Mouse (Mus musculus) neural tube, embryonic 14.5 days (tissue): ENCODE results near the gene Cep152. TPM values are rescaled to one million over a fixed set of nuclear protein-coding genes. Genes with fewer than 3 reads are reported as not detected.

Source experiments
- ATAC-seq: fragments of 200-750 bp; cut with Nextera tagmentation; 2 replicates; pipeline ENCODE4 v1.8.0; 2017; ENCODE audit warnings: low read depth, mild to moderate bottlenecking, moderate TSS enrichment, moderate library complexity
- H3K27ac ChIP-seq: fragments of 300-500 bp; sonication (generic); 2 replicates; pipeline ENCODE4 v1.5.1; 2014; ENCODE audit warnings: low read depth, mild to moderate bottlenecking, control low read depth, low read length, moderate library complexity, mixed read lengths
- H3K27me3 ChIP-seq: fragments of 300-500 bp; sonication (generic); 2 replicates; pipeline ENCODE4 v1.6.1; 2014; ENCODE audit warnings: low read length; ENCODE audit not compliant: control insufficient read depth, insufficient read depth
- H3K36me3 ChIP-seq: fragments of 300-500 bp; sonication (generic); 2 replicates; pipeline ENCODE4 v1.6.1; 2014; ENCODE audit warnings: low read length, mixed read lengths; ENCODE audit not compliant: control insufficient read depth, insufficient read depth
- H3K4me1 ChIP-seq: fragments of 300-500 bp; sonication (generic); 2 replicates; pipeline ENCODE4 v1.6.1; 2014; ENCODE audit warnings: low read length; ENCODE audit not compliant: control insufficient read depth, insufficient read depth
- H3K4me2 ChIP-seq: fragments of 300-500 bp; sonication (generic); 2 replicates; pipeline ENCODE4 v1.6.1; 2014; ENCODE audit warnings: mild to moderate bottlenecking, low read depth, low read length, control low read depth
- H3K4me3 ChIP-seq: fragments of 300-500 bp; sonication (generic); 2 replicates; pipeline ENCODE4 v1.5.1; 2014; ENCODE audit warnings: low read depth, low read length, control low read depth, mixed read lengths
- H3K9ac ChIP-seq: fragments of 300-500 bp; sonication (generic); replicated peaks from 2 replicates; pipeline ENCODE4 v1.6.1; 2014; ENCODE audit warnings: low read depth, mild to moderate bottlenecking, control low read depth, low read length, mixed read lengths
- H3K9me3 ChIP-seq: fragments of 300-500 bp; sonication (generic); 2 replicates; pipeline ENCODE4 v1.6.1; 2016; ENCODE audit warnings: low read length; ENCODE audit not compliant: control insufficient read depth
- WGBS: fragments of 180-500 bp; shearing (Covaris S2); extraction: QIAGEN DNeasy Blood & Tissue Kit; methylation state at CpG from one replicate; pipeline ENCODE4 v1.1.7; 2014; 5-methylcytosine and 5-hydroxymethylcytosine counted together
- polyA plus RNA-seq: library from polyadenylated mRNA; unstranded; fragments of >200 nt; fragmentation: Nextera tagmentation; extraction: Ambion mirVana; gene quantifications from 2 replicates; pipeline ENCODE4 v1.2.1, GENCODE M21; 2014

Cep152 gene
- polyA plus RNA-seq, 1 experiment from 2014 or later: 3.0 TPM

GRCm38 (mm10) chr2:125615440-125615839, 9.5 kb downstream of the Cep152 start:
- peaks cover 8% of the 10 kb centered on the region; the same call in 1 of the 2 replicates for H3K36me3 ChIP-seq
- H3K27ac ChIP-seq: no peak overlapping the region
- 95% methylated on average over 7 of the region's 7 CpGs for WGBS
- no peak overlapping the region for H3K4me3 ChIP-seq
- H3K27me3 ChIP-seq: no peaks in the 10 kb centered on the region
- no peak overlapping the region for H3K9ac ChIP-seq
- no peak for ATAC-seq
- no peaks in the 10 kb centered on the region for H3K9me3 ChIP-seq
- H3K4me1 ChIP-seq: no peaks in the 10 kb centered on the region
- no peak overlapping the region for H3K4me2 ChIP-seq

- no peak overlapping the region for H3K4me2 ChIP-seq
Observed at GRCm38 (mm10) chr2:125606220-125606845, 18.6 kb downstream of the Cep152 start.

GRCm38 (mm10) chr2:125604646-125605045, 20.3 kb downstream of the Cep152 start:
- no peak for ATAC-seq
- H3K9me3 ChIP-seq: no peaks in the 10 kb centered on the region
- WGBS: 81% methylated on average over 7 of the region's 7 CpGs
- no peak overlapping the region for H3K27ac ChIP-seq
- H3K36me3 ChIP-seq: no peaks in the 10 kb centered on the region
- H3K4me2 ChIP-seq: no peak overlapping the region
- H3K4me1 ChIP-seq: no peaks in the 10 kb centered on the region
- no peaks in the 10 kb centered on the region for H3K27me3 ChIP-seq
- H3K4me3 ChIP-seq: no peak overlapping the region
- no peak overlapping the region for H3K9ac ChIP-seq

More at GRCm38 (mm10) chr2:125606220-125606845, 18.6 kb downstream of the Cep152 start:
- H3K9me3 ChIP-seq: no peaks in the 10 kb centered on the region
- no peaks in the 10 kb centered on the region for H3K27me3 ChIP-seq
- H3K9ac ChIP-seq: no peak overlapping the region
- H3K36me3 ChIP-seq: no peaks in the 10 kb centered on the region
- H3K27ac ChIP-seq: no peak overlapping the region
- no peak for ATAC-seq
- H3K4me3 ChIP-seq: no peak overlapping the region
- no peaks in the 10 kb centered on the region for H3K4me1 ChIP-seq
- WGBS: 82% methylated on average over 17 of the region's 17 CpGs

- Histone ChIP-seq H3K27me3 (no peaks in the 10 kb centered on the region), H3K9me3 (no peaks in the 10 kb centered on the region), H3K36me3 (no peaks in the 10 kb centered on the region), H3K4me1 (no peaks in the 10 kb centered on the region), H3K4me3 (no peak overlapping the region), H3K27ac (no peak overlapping the region), H3K9ac (no peak overlapping the region), H3K4me2 (no peak overlapping the region)
- no peak for ATAC-seq
- WGBS: 92% methylated on average over 3 of the region's 3 CpGs
Observed at GRCm38 (mm10) chr2:125602970-125603369, 21.9 kb downstream of the Cep152 start.

- no peaks in the 10 kb centered on the region for H3K27me3 ChIP-seq
- no peaks in the 10 kb centered on the region for H3K4me1 ChIP-seq
- no peak overlapping the region for H3K27ac ChIP-seq
- no peak overlapping the region for H3K4me2 ChIP-seq
- H3K9ac ChIP-seq: no peak overlapping the region
- H3K36me3 ChIP-seq: no peaks in the 10 kb centered on the region
- no peaks in the 10 kb centered on the region for H3K9me3 ChIP-seq
- ATAC-seq: no peak
- no peak overlapping the region for H3K4me3 ChIP-seq
- 84% methylated on average over 4 of the region's 4 CpGs for WGBS
Observed at GRCm38 (mm10) chr2:125598958-125599357, 26.0 kb downstream of the Cep152 start.

DNA sequence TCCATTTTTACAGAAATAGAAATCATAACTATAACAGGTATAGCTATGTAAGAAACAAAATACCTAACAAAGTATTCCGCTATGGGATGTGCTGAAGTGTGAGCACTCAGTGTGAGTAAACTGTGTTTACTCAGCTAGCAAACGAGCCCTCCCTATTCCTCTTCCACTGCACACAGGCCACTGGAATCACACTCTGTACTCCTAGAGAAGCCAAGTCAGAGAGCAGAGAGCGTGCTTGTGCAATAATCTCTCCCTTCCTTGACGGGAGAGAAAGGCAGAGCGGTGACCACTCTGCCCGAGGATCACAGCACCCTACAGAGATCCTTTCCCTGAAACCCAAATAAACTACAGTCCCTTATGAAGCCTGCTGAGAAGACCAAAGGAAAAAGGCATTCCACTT, 26.7 kb downstream of the Cep152 start:
- no peaks in the 10 kb centered on the region for H3K9me3 ChIP-seq
- H3K27me3 ChIP-seq: no peaks in the 10 kb centered on the region
- no peak for ATAC-seq
- no peak overlapping the region for H3K4me3 ChIP-seq
- H3K9ac ChIP-seq: no peak overlapping the region
- no peaks in the 10 kb centered on the region for H3K4me1 ChIP-seq
- H3K27ac ChIP-seq: no peak overlapping the region
- WGBS: 81% methylated on average over 6 of the region's 6 CpGs
- H3K36me3 ChIP-seq: 0 out of 2 replicates have a peak, but pooled peaks cover 3% of the 10 kb centered on the region
- no peak overlapping the region for H3K4me2 ChIP-seq

DNA sequence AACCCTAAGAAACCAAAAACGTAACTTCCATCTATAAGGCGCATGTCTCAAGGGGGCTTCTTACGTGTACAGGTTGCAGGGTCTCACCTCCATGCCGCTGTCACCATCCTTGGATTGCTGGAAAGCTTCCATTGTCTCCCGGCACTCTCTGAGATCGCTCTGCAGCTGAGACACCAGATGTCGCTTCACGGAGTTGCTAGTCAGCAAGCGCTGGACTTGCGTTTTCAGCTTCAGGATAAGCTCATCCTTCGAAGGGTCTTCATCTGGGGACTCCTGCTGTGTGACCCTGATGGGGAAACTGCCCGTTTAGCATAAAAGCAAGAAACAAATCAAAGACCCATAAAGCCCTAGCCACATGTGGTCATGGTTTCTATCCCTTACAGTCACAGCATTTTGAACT, 30.1 kb downstream of the Cep152 start:
- Histone ChIP-seq H3K4me2 (no peak overlapping the region), H3K4me1 (no peaks in the 10 kb centered on the region), H3K9ac (no peak overlapping the region), H3K27ac (no peak overlapping the region), H3K27me3 (no peaks in the 10 kb centered on the region), H3K36me3 (0 out of 2 replicates have a peak, but pooled peaks cover 3% of the 10 kb centered on the region), H3K4me3 (no peak overlapping the region), H3K9me3 (no peaks in the 10 kb centered on the region)
- WGBS: 76% methylated on average over 12 of the region's 12 CpGs
- no peak for ATAC-seq

GRCm38 (mm10) chr2:125594072-125594471, 30.8 kb downstream of the Cep152 start:
- H3K36me3 ChIP-seq: 0 out of 2 replicates have a peak, but pooled peaks cover 3% of the 10 kb centered on the region
- ATAC-seq: no peak
- H3K9ac ChIP-seq: no peak overlapping the region
- H3K4me2 ChIP-seq: no peak overlapping the region
- no peak overlapping the region for H3K27ac ChIP-seq
- H3K27me3 ChIP-seq: no peaks in the 10 kb centered on the region
- WGBS: 89% methylated on average over 6 of the region's 6 CpGs
- H3K4me3 ChIP-seq: no peak overlapping the region
- H3K4me1 ChIP-seq: no peaks in the 10 kb centered on the region
- no peaks in the 10 kb centered on the region for H3K9me3 ChIP-seq

GRCm38 (mm10) chr2:125591895-125592294, 33.0 kb downstream of the Cep152 start:
- no peak for ATAC-seq
- Histone ChIP-seq H3K4me3 (no peak overlapping the region), H3K4me2 (no peak overlapping the region), H3K9ac (no peak overlapping the region), H3K36me3 (peaks cover 14% of the 10 kb centered on the region; the same call in 1 of the 2 replicates), H3K4me1 (no peaks in the 10 kb centered on the region), H3K27ac (no peak overlapping the region), H3K27me3 (no peaks in the 10 kb centered on the region), H3K9me3 (no peaks in the 10 kb centered on the region)
- 91% methylated on average over 4 of the region's 4 CpGs for WGBS
